Mouse (Mus musculus) right cerebral cortex, adult 2 months (tissue): ENCODE results near the gene Bpi.

Source experiments
- DNase-seq, 2 experiments: peaks; one replicate each; pipeline ENCODE4 v3.0.0; 2021 to 2022; ENCODE audit warnings: low spot score in 2 of 2

The Bpi gene

GRCm38 (mm10) chr2:158285655-158286054, 27.8 kb downstream of the Bpi start:
- DNase-seq: peak; percentile 16 to 21

- no peak for DNase-seq
Measured at GRCm38 (mm10) chr2:158295700-158296099, 37.8 kb downstream of the Bpi start.

GRCm38 (mm10) chr2:158299203-158299602, 41.3 kb downstream of the Bpi start:
- no peak for DNase-seq

GRCm38 (mm10) chr2:158299731-158300130, 41.8 kb downstream of the Bpi start:
- DNase-seq: no peak

GRCm38 (mm10) chr2:158302807-158303206, 44.9 kb downstream of the Bpi start:
- no peak for DNase-seq

- no peak for DNase-seq
Measured at GRCm38 (mm10) chr2:158305948-158306695, 48.2 kb downstream of the Bpi start, which contains the start of gene Lbp. TSS of gene Lbp (plus strand) at chr2:158306493.

GRCm38 (mm10) chr2:158306696-158307049, 48.8 kb downstream of the Bpi start:
- DNase-seq: no peak

- peak; percentile 23 to 25 for DNase-seq
Measured at GRCm38 (mm10) chr2:158308276-158308675, 50.4 kb downstream of the Bpi start.

GRCm38 (mm10) chr2:158313089-158313488, 55.2 kb downstream of the Bpi start:
- DNase-seq: no peak

GRCm38 (mm10) chr2:158316371-158316770, 58.5 kb downstream of the Bpi start:
- DNase-seq: no peak

GRCm38 (mm10) chr2:158317026-158317425, 59.1 kb downstream of the Bpi start:
- peak; percentile 61 to 67 for DNase-seq

- DNase-seq: no peak
Measured at GRCm38 (mm10) chr2:158321596-158321995, 63.7 kb downstream of the Bpi start.

- DNase-seq: no peak
Measured at GRCm38 (mm10) chr2:158322845-158323244, 65.0 kb downstream of the Bpi start.

GRCm38 (mm10) chr2:158324531-158325190, 66.8 kb downstream of the Bpi start:
- peak; percentile 33 to 34 for DNase-seq

- no peak for DNase-seq
Measured at GRCm38 (mm10) chr2:158325609-158326008, 67.7 kb downstream of the Bpi start.
